Mouse (Mus musculus) gastrocnemius, postnatal 25 days (tissue): ENCODE measurements at regions not wholly inside any gene's neighbourhood (a gene's known extent, or its start where the extent isn't known, plus 50 kb on each side); places are given as distances from the start of the nearest gene placed in this dataset.
A peak's percentile ranks its signal among the peaks of the same experiment; 100 is the strongest.

Experiments
- DNase-seq: peaks from one replicate; pipeline ENCODE4 v3.0.0; 2022

DNA sequence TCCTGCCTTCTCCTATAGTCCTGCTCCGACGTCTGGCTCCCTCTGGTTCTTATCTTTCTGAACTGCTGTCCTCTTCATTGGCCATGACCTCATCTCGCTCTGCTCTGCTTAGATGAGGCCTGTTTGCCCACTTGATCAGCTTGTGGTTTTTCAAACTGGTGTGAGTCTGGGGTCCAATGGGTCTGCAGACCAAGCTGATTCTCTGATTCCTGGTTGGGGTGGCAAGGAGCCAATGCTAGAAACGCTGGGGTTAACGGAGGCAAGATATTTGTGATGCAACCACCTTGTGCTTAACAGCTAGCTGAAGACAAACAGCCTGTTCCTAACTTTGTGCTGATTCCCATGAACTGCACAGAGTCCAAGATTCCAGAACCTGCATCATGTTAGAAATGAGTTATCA is 192.0 kb upstream of the Bcl6 start:
- DNase-seq: no peak

- DNase-seq: peak; percentile 53
Measured at GRCm38 (mm10) chr16:24177564-24177963, 188.9 kb upstream of the Bcl6 start.

GRCm38 (mm10) chr16:24177131-24177530 is 188.5 kb upstream of the Bcl6 start:
- DNase-seq: no peak

DNA sequence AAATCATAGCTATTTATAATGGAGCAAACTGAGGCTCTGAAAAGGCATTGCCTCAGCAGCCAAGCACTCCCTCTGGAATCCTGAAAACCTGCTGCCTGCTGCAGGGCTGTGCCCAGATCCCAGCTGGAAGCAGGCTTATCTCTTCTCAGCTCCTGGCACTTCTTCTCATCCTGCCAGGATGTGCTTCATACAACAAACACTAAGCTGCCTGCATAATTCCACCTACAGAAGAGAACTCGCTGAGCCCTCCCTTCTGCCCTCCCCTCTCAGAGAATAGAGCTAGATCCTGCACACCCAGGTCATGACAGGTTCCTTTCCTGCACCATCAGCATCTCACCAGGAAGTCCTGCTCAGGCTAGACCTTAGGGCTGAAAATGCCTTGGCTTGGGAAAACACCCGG is 187.4 kb upstream of the Bcl6 start:
- DNase-seq: no peak

- no peak for DNase-seq
Measured at GRCm38 (mm10) chr16:24175235-24175760, 186.6 kb upstream of the Bcl6 start.

- DNase-seq: no peak
Measured at GRCm38 (mm10) chr16:24174595-24174994, 185.9 kb upstream of the Bcl6 start.

DNA sequence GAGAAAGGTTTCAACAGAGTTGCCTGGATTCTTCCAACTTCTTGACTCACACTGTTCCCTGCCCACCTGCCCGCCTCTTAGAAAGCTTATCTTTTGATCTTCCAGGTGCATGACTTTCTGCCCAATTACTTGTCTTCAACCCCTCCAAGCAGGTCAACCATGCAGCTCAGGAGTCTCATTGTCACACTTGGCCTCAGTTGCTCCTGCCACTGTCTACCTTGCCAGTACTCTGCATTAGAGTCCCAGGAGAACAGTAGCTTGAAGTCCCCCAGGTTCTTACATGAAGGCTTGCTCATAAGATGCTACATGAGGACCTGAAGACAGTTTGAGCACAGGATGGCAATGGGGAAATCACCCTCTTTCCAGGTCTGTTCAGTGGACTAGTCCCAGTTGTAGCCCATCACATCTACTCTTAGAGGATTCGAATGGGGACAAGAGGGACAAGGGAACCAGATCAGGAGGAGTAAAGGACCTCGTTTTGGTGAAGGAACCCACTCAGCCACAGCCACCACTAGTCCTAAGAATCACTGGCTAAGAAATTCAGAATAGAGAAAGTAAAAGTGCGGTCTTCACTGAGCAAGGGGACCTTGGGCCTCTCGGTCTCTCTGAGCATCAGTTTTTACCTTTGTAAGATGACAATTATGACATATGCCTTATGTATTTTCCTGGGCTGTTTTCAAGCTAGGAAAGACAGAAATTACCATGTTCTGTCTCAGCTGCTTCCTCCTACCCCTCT is 185.3 kb upstream of the Bcl6 start:
- DNase-seq: no peak

GRCm38 (mm10) chr16:24172653-24173052 is 184.0 kb upstream of the Bcl6 start:
- DNase-seq: no peak

DNA sequence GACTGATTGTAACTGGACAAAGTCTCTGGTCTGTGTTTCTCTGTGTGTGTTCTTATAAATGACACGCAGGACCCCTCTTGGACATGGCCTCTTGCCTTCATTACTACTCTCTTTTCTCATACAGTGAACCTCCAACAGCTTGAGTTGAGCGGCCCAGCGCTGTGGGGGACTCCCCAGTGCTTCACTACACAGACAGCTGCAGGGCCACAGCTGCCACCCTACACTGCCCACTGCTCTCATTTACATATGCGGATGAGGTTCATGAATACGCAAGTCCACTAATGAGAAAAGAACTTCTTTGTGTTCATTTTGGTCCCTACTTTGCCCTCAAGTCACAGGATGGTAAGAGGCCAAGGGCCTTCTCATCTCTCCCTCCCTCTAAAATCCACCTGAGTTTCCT is 183.4 kb upstream of the Bcl6 start:
- DNase-seq: no peak

- no peak for DNase-seq
Measured at GRCm38 (mm10) chr16:24171161-24171560, 182.5 kb upstream of the Bcl6 start.

DNA sequence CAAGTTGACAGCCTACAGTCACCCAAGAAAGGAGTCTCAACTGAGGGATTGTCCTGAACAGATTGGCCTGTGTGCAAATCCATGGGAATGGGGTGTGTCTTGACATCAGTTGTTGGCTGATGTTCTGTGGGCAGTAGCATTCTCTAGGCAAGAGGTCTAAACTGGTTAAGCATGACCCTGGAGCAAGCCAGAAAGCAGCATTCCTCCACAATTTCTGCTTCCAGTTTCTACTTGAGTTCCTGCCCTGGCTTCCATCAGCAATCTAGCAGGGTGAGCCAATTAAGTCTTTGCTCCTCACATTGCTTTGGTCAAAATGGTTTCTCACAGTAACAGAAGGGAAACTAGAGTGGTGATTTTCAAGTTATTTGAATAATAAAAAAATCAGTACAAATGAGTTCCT is 177.8 kb upstream of the Bcl6 start:
- DNase-seq: no peak

DNA sequence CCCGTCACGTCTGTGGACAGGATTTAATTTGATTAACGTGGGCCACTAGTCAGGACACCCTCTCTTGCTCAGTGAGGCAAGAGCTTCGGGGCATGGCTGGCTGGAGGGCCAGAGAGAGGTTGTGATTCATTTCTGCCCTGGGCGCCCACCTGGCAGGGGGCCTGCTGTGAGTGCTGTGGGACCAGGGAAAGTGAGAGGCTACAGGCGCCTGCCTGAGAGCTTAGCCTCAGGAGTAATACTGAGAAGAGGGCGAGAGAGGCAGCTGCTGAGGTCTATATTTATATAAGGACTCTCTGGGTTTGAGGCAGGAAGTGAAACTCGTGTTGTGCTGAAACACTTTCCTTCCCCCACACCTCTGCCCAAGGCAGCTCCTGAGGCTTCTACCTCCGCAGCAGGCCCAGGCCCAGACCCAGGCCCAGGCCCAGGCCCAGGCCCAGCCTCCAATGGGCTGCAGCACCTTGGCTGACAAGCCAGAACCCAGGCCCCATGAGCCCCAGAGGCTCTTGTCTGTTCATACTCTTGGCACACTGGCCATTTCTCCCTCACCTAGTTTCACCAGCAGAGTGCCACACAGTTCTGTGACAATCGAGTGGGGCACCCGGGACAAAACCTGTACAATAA is 176.9 kb upstream of the Bcl6 start:
- DNase-seq: peak; percentile 15

GRCm38 (mm10) chr16:24160705-24161285 is 172.1 kb upstream of the Bcl6 start:
- no peak for DNase-seq

- DNase-seq: no peak
Measured at GRCm38 (mm10) chr16:24159336-24159735, 170.7 kb upstream of the Bcl6 start.

GRCm38 (mm10) chr16:24157753-24158152 is 169.1 kb upstream of the Bcl6 start:
- no peak for DNase-seq

- peak; percentile 75 for DNase-seq
Measured at GRCm38 (mm10) chr16:24156729-24157430, 168.2 kb upstream of the Bcl6 start.

DNA sequence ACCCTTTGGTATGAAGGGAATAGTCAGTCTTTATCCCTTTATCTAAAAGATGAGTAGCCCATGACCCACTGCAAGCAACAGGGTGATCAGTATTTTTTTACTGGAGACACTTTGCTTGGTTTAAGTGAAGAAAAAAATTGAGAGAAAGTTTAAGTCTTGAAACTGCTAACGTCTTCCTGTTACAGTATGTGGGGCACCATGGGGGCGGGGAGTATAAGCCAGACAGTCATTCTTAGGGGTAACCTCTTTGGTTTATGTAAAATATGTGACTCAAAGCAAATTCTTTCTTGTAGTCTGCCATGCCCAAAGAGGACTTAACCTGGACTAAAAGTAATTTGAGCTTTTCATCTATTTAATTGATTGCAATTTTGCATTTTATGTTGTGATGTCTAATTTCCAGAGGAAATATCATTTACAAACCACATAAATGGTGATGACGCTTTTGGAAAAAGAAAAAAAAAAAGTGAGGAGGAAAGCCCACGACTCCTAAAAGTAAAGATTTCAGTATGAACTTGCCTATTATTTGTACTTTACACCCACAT is 166.2 kb upstream of the Bcl6 start:
- DNase-seq: no peak

GRCm38 (mm10) chr16:24153943-24154342 is 165.3 kb upstream of the Bcl6 start:
- no peak for DNase-seq

DNA sequence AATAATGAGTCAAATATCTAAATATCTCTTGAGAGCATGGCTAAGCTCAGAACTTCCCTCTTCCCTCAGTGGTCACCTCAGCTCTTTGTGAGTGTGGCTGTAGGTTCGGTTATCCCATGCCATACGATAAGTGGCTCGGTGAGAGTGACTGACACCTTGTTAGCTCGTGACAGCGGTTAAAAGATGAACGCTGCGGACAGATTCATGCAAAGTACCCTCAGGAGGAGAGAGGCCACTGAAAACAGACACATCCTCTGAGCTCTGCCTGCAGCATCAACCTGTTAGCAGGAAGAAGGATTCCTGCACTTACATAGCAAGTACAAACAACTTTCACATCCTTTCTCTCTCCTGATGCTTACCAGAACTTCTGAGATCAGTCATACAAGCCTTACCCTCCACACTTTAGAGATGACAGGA is 163.2 kb upstream of the Bcl6 start:
- no peak for DNase-seq

DNA sequence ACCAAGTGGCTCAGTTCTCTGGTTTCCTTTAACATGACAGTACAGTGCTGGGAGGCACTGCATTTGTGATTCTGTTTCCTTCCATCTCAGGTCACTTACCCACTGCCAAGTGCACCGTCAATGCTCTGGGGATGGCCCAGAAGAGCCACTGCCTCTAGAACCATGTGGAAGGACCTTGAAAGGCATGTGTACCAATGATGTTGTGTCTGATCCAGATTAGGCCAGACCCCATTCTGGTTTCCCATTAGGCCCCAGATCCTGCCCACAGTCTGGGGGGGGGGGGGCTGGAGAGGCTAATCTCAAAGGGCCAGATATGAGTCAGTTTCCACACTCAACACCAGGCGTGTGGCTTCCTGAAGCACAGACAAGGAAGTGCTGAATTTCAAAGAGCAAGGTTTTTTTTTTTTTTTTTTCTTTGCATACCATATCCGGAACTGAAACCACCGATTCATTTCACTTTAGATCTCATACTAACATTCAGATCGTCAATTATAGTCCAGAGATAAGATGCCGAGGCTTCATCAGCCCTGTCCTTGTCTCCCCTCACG is 162.6 kb upstream of the Bcl6 start:
- peak; percentile 26 for DNase-seq

GRCm38 (mm10) chr16:24150512-24150911 is 161.9 kb upstream of the Bcl6 start:
- DNase-seq: no peak

GRCm38 (mm10) chr16:24149441-24149840 is 160.8 kb upstream of the Bcl6 start:
- DNase-seq: peak; percentile 74
